Mouse (Mus musculus): Measurements from ENCODE around the gene Ak6. TPM values are rescaled to one million over a fixed set of nuclear protein-coding genes. Genes with fewer than 3 reads are reported as not detected.
A peak's percentile ranks its signal among the peaks of the same experiment; 100 is the strongest.

The Ak6 gene
- polyA plus RNA-seq, 1 experiment: 141 TPM

DNA sequence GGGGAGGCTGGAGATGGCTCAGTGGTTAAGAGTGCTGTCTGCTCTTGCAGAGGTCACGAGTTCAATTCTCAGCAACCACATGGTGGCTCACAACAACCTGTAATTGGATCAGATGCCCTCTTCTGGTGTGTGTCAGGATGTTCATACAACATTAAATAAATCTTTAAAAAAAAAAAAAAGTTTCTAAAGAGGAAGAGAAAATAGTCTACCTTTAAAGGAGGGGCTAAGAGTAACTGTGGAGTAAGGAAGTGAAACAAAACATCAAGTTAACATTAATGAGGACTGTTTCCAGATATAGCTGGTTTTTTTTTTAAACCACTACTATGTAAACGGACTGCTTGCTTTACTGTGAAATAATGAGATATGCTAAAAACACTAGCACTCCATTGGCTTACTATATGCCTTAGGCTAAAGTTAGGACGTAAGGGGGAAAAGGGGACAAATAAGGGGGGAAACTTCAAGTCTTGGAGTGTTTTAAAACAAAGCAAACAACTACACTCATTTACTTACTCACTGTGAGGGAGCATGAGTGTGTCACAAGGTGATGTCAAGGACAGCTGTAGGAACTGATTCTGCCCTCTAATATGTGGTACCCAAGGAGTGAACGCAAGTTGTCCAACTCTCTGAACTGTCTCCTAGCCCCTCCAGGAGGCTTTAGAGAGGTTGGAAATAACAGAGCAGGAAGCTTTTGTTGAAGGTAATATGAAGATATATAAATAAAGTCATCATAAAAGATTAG lies 8.1 kb upstream of the Ak6 start:
- H3K4me1 ChIP-seq (ENCODE audit: control insufficient read depth, insufficient read depth, low read length): no peaks in the 10 kb centered on the region
- no peak for TF ChIP-seq POLR2A (IDR thresholded peaks at IDR 0.05; ENCODE audit: borderline replicate concordance, insufficient read depth, low read length)
- TF ChIP-seq CTCF (IDR thresholded peaks at IDR 0.05; ENCODE audit: borderline replicate concordance, insufficient read depth, low read depth, low read length): no peak
- H3K27ac ChIP-seq (ENCODE audit: insufficient read depth, low read length): no peak overlapping the region
- DNase-seq: no peak
- 94% methylated on average over 4 of the region's 4 CpGs for WGBS
- no peaks in the 10 kb centered on the region for H3K27me3 ChIP-seq (ENCODE audit: control insufficient read depth, insufficient read depth, low read length)
- no peak overlapping the region for H3K4me3 ChIP-seq (replicated peaks; ENCODE audit: insufficient read depth, low read depth, low read length)

DNA sequence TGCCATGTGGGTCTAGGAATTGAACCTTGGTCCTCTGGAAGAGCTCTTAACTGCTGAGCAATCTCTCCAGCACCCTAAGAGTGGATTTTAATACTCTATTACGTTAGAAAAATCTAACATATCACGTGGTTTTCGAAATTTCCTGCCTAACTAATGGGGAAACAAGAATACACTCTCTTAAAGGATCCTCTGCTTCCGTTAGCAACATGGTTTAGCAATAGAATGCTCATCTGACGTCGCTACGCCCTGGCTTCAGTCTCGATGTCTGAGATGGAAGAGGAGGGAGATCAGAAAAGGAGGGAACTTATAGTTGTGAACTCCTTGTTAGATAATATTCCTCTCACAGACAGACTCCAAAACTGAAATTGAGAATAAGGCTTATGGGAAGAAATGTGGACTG lies 2.6 kb upstream of the Ak6 start:
- no peaks in the 10 kb centered on the region for H3K4me1 ChIP-seq (ENCODE audit: control insufficient read depth, insufficient read depth, low read length)
- DNase-seq: no peak
- no peak overlapping the region for H3K27ac ChIP-seq (ENCODE audit: insufficient read depth, low read length)
- WGBS: 93% methylated on average over 8 of the region's 8 CpGs
- TF ChIP-seq CTCF (IDR thresholded peaks at IDR 0.05; ENCODE audit: borderline replicate concordance, insufficient read depth, low read depth, low read length) (no peak), POLR2A (IDR thresholded peaks at IDR 0.05; ENCODE audit: borderline replicate concordance, insufficient read depth, low read length) (no peak)
- H3K4me3 ChIP-seq (replicated peaks; ENCODE audit: insufficient read depth, low read depth, low read length): no peak overlapping the region
- no peaks in the 10 kb centered on the region for H3K27me3 ChIP-seq (ENCODE audit: control insufficient read depth, insufficient read depth, low read length)

DNA sequence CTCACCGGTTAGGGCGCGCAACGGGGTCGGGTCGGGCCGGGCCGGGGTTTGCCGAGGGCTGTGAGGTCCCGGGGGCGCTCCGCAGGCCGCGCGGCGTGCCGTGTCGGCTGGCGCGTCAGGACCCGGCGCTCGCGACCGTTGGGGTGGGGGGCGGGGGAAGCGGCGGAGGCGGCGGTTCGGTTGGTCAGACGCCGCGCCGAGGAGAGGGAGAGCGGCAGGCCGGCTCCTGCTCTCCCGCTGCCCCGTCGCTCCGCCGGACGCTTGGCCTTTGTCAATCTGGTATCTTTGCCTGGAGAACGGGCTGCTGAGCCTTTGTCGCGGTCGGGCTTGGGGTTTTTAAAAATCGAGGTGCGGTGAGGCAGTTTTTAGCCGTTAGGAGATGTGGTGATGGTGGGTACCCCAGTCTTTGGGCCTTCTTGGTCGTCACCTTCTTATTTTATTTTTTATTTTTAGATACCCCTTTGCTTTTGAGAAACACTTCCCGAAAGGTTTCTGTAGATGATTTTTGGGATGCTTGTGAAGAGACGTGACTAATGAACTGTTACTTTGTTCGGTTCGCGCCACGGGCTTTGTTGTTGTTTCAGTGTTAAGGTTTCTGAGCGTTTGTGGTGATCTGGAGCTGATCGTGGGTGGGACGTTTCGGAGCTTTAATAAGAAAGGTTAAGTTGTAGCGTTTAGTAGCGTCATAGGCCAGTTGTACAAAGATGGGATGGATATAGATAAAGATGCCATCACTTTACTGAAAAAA lies 834 bp downstream of the Ak6 start, which contains the start of gene Taf9:
TSS of gene Taf9 (plus strand) at position 141 of the 748 bp plus-strand sequence.
- peak within 1 kb of the TSS; percentile 96 for H3K4me3 ChIP-seq (replicated peaks; ENCODE audit: insufficient read depth, low read depth, low read length)
- WGBS: 1% methylated on average over 58 of the region's 63 CpGs
- TF ChIP-seq CTCF (IDR thresholded peaks at IDR 0.05; ENCODE audit: borderline replicate concordance, insufficient read depth, low read depth, low read length) (no peak), POLR2A (IDR thresholded peaks at IDR 0.05; ENCODE audit: borderline replicate concordance, insufficient read depth, low read length) (peak; percentile 48; the same call in 1 of the 2 replicates)
- DNase-seq: no peak
- peak within 1 kb of the TSS; percentile 99 for H3K27ac ChIP-seq (ENCODE audit: insufficient read depth, low read length)
- no peaks in the 10 kb centered on the region for H3K4me1 ChIP-seq (ENCODE audit: control insufficient read depth, insufficient read depth, low read length)
- no peaks in the 10 kb centered on the region for H3K27me3 ChIP-seq (ENCODE audit: control insufficient read depth, insufficient read depth, low read length)

DNA sequence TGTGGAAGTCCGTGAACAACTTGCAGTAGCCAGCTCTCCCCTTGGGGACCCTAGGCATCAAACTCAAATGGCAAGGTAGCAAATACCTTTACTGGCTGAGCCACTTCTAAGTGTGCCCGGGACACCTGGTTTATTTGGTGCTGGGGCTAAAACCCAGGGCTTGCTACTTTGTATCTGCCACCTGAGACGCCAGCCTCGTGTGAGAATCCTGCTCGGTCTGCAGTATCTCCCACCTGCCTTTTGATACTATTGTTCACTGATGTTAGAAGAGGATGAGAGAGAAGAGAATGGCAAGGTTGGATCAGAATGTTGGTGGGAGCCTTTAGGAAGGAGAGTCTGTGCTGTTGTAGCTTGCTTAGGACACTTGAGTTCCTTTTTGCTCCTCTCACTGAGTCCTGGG lies 7.3 kb downstream of the Ak6 start:
- Histone ChIP-seq H3K4me1 (ENCODE audit: control insufficient read depth, insufficient read depth, low read length) (no peaks in the 10 kb centered on the region), H3K27me3 (ENCODE audit: control insufficient read depth, insufficient read depth, low read length) (no peaks in the 10 kb centered on the region), H3K4me3 (replicated peaks; ENCODE audit: insufficient read depth, low read depth, low read length) (no peak overlapping the region), H3K27ac (ENCODE audit: insufficient read depth, low read length) (no peak overlapping the region)
- DNase-seq: no peak
- WGBS: 95% methylated on average over 5 of the region's 5 CpGs
- TF ChIP-seq POLR2A (IDR thresholded peaks at IDR 0.05; ENCODE audit: borderline replicate concordance, insufficient read depth, low read length) (no peak), CTCF (IDR thresholded peaks at IDR 0.05; ENCODE audit: borderline replicate concordance, insufficient read depth, low read depth, low read length) (no peak)

DNA sequence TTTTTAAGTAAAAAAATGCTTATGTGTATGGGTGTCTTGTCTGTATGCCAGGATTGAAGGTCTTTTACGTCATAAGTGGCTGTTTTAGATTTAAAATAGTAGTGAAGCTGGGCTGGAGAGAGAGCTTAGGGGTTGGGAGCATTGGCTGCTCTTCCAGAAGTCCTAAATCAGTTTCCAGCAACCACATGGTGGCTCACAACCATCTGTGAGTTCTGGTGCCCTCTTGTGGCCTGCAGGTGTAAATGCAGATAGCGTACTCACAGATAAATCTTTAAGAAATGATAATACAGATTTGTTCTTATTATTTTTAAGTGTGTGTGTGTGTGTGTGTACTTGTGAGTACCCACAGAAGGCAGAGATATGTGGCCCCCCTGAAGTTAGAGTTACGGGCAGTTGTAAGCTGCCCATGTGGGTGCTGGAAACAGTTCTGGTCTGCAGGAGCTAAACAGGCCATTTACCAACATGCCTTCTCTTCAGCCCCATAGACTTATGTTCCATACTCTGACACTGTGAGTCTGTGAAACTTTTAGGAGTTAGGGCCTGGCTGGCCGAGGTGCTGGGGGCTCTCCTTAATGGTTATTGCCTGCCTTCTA lies 9.2 kb downstream of the Ak6 start:
- no peaks in the 10 kb centered on the region for H3K27me3 ChIP-seq (ENCODE audit: control insufficient read depth, insufficient read depth, low read length)
- no peak overlapping the region for H3K4me3 ChIP-seq (replicated peaks; ENCODE audit: insufficient read depth, low read depth, low read length)
- H3K4me1 ChIP-seq (ENCODE audit: control insufficient read depth, insufficient read depth, low read length): no peaks in the 10 kb centered on the region
- TF ChIP-seq CTCF (IDR thresholded peaks at IDR 0.05; ENCODE audit: borderline replicate concordance, insufficient read depth, low read depth, low read length) (peak; percentile 77), POLR2A (IDR thresholded peaks at IDR 0.05; ENCODE audit: borderline replicate concordance, insufficient read depth, low read length) (no peak)
- no peak overlapping the region for H3K27ac ChIP-seq (ENCODE audit: insufficient read depth, low read length)
- DNase-seq: peak; percentile 54 to 56
- 41% methylated on average over 4 of the region's 4 CpGs for WGBS

DNA sequence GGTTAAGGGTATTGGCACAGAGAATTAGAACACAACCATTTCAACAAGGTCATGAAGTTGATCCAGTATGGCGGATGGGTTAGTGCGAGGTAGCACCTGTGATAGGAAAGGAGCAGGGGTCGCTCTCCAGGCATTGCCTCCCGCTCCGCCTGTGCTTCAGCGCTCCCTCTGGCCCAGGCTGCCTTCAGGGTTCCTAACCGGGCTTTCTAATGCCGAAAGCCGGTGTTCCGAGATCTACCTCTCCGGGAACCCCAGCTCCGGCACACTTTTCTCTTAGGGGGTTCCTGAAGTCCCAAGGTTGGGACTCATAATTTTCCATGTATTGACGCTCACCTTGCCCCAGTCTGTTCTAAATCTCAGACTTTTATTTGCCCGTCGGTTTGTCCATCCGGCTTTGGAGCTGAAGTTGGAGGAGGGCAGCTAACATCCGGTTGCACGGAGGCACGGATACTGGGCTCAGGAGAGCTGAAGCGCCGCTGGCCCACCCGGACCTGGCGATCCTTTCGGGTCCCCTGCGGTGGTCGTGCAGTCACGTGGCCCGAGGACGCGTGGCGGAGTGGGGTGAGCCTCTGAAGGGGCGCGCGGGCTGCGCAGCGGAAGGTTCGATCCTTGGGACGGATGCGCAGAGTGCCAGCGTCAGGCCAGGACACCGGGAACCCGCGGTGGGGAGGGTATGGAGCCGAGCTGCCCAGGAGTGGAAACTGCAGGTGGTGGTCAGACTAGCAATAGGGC lies 18.7 kb downstream of the Ak6 start, which contains the start of gene Ccdc125:
TSS of gene Ccdc125 (plus strand) at position 427 of the 732 bp plus-strand sequence.
- H3K27me3 ChIP-seq (ENCODE audit: control insufficient read depth, insufficient read depth, low read length): no peaks in the 10 kb centered on the region
- DNase-seq: no peak
- TF ChIP-seq POLR2A (IDR thresholded peaks at IDR 0.05; ENCODE audit: borderline replicate concordance, insufficient read depth, low read length): no peak
- no peak for TF ChIP-seq CTCF (IDR thresholded peaks at IDR 0.05; ENCODE audit: borderline replicate concordance, insufficient read depth, low read depth, low read length)
- H3K4me3 ChIP-seq (replicated peaks; ENCODE audit: insufficient read depth, low read depth, low read length): peak within 1 kb of the TSS; percentile 35
- peaks cover 4% of the 10 kb centered on the region; the same call in 1 of the 2 replicates for H3K4me1 ChIP-seq (ENCODE audit: control insufficient read depth, insufficient read depth, low read length)
- WGBS: 1% methylated on average over 44 of the region's 44 CpGs
- H3K27ac ChIP-seq (ENCODE audit: insufficient read depth, low read length): no peak within 1 kb of the TSS

DNA sequence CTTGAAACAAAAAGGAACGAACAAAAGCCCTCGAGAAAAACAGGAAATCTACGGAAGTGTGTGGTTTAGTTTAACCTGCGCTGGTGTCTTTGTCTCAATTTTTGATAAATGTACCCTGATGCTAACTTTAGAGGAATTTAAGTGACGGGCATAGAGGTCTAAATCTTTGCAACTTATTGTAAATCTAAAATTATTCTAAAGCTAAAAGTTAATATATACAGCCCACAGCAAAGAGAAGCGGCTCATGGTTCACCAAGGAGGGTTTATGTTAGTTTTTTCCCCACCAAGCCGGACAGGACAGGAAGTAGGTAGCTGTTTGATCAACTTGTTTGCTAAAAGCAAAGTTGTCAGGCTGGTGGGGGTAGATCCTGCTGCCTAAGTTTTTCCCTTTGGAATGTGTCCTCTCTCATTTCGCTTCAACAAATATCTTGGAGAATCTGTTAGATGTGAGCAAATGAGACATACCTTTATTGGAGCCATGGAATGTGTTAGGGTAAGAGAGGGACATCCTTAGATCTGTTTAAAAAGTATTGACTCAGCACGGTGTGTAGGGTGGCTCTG lies 19.5 kb downstream of the Ak6 start:
- TF ChIP-seq CTCF (IDR thresholded peaks at IDR 0.05; ENCODE audit: borderline replicate concordance, insufficient read depth, low read depth, low read length) (no peak), POLR2A (IDR thresholded peaks at IDR 0.05; ENCODE audit: borderline replicate concordance, insufficient read depth, low read length) (no peak)
- DNase-seq: no peak
- H3K27ac ChIP-seq (ENCODE audit: insufficient read depth, low read length): no peak overlapping the region
- peaks cover 4% of the 10 kb centered on the region; the same call in 1 of the 2 replicates for H3K4me1 ChIP-seq (ENCODE audit: control insufficient read depth, insufficient read depth, low read length)
- no peak overlapping the region for H3K4me3 ChIP-seq (replicated peaks; ENCODE audit: insufficient read depth, low read depth, low read length)
- WGBS: 73% methylated on average over 9 of the region's 9 CpGs
- H3K27me3 ChIP-seq (ENCODE audit: control insufficient read depth, insufficient read depth, low read length): no peaks in the 10 kb centered on the region
